Mouse (Mus musculus) G1E (cell line): ENCODE results near the gene Spocd1. TPM values are rescaled to one million over a fixed set of nuclear protein-coding genes. Genes with fewer than 3 reads are reported as not detected.

Experiments
- ATAC-seq: 2 replicates; pipeline ENCODE4 v1.8.0; 2016; ENCODE audit warnings: mild to moderate bottlenecking; ENCODE audit not compliant: insufficient number of reproducible peaks, poor library complexity, low FRiP score, severe bottlenecking; ENCODE audit errors: extremely low read depth
- DNase-seq: peaks from one replicate; pipeline ENCODE4 v3.0.0; 2012; ENCODE audit warnings: low spot score
- H3K27me3 ChIP-seq: 2 replicates; pipeline ENCODE4 v1.6.1; 2012; ENCODE audit warnings: mild to moderate bottlenecking, low read length, inconsistent platforms; ENCODE audit not compliant: insufficient read depth
- H3K36me3 ChIP-seq: replicated peaks from 2 replicates; pipeline ENCODE3; 2012; ENCODE audit warnings: mild to moderate bottlenecking, inconsistent platforms
- H3K4me1 ChIP-seq: 2 replicates; pipeline ENCODE4 v1.6.1; 2012; ENCODE audit warnings: low read depth, low read length, inconsistent platforms, mixed read lengths; ENCODE audit not compliant: insufficient read depth
- H3K4me3 ChIP-seq: 2 replicates; pipeline ENCODE4 v1.5.1; 2012; ENCODE audit warnings: low read depth, mild to moderate bottlenecking, inconsistent platforms, low read length, moderate library complexity, mixed read lengths
- H3K9me3 ChIP-seq: replicated peaks from 2 replicates; pipeline ENCODE4 v1.6.1; 2012; ENCODE audit warnings: inconsistent platforms
- CTCF ChIP-seq: IDR thresholded peaks from 2 replicates; pipeline ENCODE4 v1.5.1; 2012; ENCODE audit warnings: low read depth, low read length, inconsistent platforms, mixed read lengths
- GATA1 ChIP-seq: IDR thresholded peaks from 2 replicates; pipeline ENCODE4 v1.6.1; 2012; ENCODE audit warnings: borderline replicate concordance, low read length, inconsistent platforms, mixed read lengths
- GATA2 ChIP-seq: IDR thresholded peaks from 2 replicates; pipeline ENCODE4 v1.6.1; 2012; ENCODE audit warnings: low read depth, low read length, inconsistent platforms, borderline replicate concordance
- POLR2AphosphoS5 ChIP-seq: IDR thresholded peaks from 2 replicates; pipeline ENCODE4 v1.6.1; 2012; ENCODE audit warnings: low read depth, low read length, inconsistent platforms; ENCODE audit not compliant: insufficient replicate concordance
- TAL1 ChIP-seq: conservative IDR thresholded peaks from 2 replicates; pipeline ENCODE4 v1.6.1; 2012; ENCODE audit warnings: low read depth, low read length, inconsistent platforms, mixed read lengths
- polyA plus RNA-seq: library from polyadenylated mRNA; stranded (reverse); fragments of >175 nt; gene quantifications from 2 replicates; pipeline ENCODE4 v1.2.3, GENCODE M21; 2012
- total RNA-seq, 2 experiments: library from RNA; stranded (forward) in 1 of 2; stranded (reverse) in 1 of 2; fragments of 200-1000 nt in 1 of 2; fragments of >200 nt in 1 of 2; fragmentation: Nextera tagmentation in 1 of 2; gene quantifications; 2 replicates each; pipeline ENCODE4 v1.2.3; 2014 to 2017

Gene Spocd1
- total and polyA plus RNA-seq, 3 experiments: not detected

GRCm38 (mm10) chr4:129924143-129924542, 4.9 kb upstream of the Spocd1 start:
- no peak overlapping the region for H3K4me3 ChIP-seq
- TF ChIP-seq POLR2AphosphoS5 (no peak), TAL1 (no peak), GATA2 (no peak), CTCF (no peak), GATA1 (no peak)
- no peaks in the 10 kb centered on the region for H3K9me3 ChIP-seq
- peaks cover 44% of the 10 kb centered on the region for H3K27me3 ChIP-seq
- DNase-seq (no peak), ATAC-seq (no peak)
- peaks cover 8% of the 10 kb centered on the region; the same call in 1 of the 2 replicates for H3K4me1 ChIP-seq
- H3K36me3 ChIP-seq: no peaks in the 10 kb centered on the region

GRCm38 (mm10) chr4:129924694-129925093, 4.4 kb upstream of the Spocd1 start:
- no peak for ATAC-seq
- peaks cover 8% of the 10 kb centered on the region; the same call in 1 of the 2 replicates for H3K4me1 ChIP-seq
- H3K4me3 ChIP-seq: no peak overlapping the region
- peaks cover 50% of the 10 kb centered on the region for H3K27me3 ChIP-seq
- H3K9me3 ChIP-seq: no peaks in the 10 kb centered on the region
- H3K36me3 ChIP-seq: no peaks in the 10 kb centered on the region
- TF ChIP-seq POLR2AphosphoS5 (no peak), TAL1 (no peak), CTCF (no peak), GATA1 (no peak), GATA2 (no peak)
- DNase-seq: no peak

- Histone ChIP-seq H3K36me3 (no peaks in the 10 kb centered on the region), H3K4me3 (no peak overlapping the region), H3K4me1 (peaks cover 8% of the 10 kb centered on the region; the same call in 1 of the 2 replicates), H3K9me3 (no peaks in the 10 kb centered on the region), H3K27me3 (peaks cover 45% of the 10 kb centered on the region)
- no peak for TF ChIP-seq POLR2AphosphoS5
- no peak for TF ChIP-seq CTCF
- TF ChIP-seq GATA1: no peak
- no peak for TF ChIP-seq TAL1
- no peak for TF ChIP-seq GATA2
- no peak for DNase-seq
- ATAC-seq: no peak
Observed at GRCm38 (mm10) chr4:129926544-129926943, 2.5 kb upstream of the Spocd1 start.

- H3K27me3 ChIP-seq: peaks cover 39% of the 10 kb centered on the region
Observed at GRCm38 (mm10) chr4:129927091-129927490, 2.0 kb upstream of the Spocd1 start.

GRCm38 (mm10) chr4:129928124-129928751, 811 bp upstream of the Spocd1 start:
- no peak; the same call in 1 of the 2 replicates for ATAC-seq
- Histone ChIP-seq H3K4me3 (no peak overlapping the region; the same call in 1 of the 2 replicates), H3K36me3 (no peaks in the 10 kb centered on the region), H3K4me1 (peaks cover 8% of the 10 kb centered on the region; the same call in 1 of the 2 replicates), H3K9me3 (no peaks in the 10 kb centered on the region), H3K27me3 (peaks cover 37% of the 10 kb centered on the region)
- TF ChIP-seq POLR2AphosphoS5 (no peak), GATA2 (no peak), GATA1 (no peak), CTCF (peak; percentile 73), TAL1 (no peak)
- DNase-seq: peak; percentile 69

More at GRCm38 (mm10) chr4:129927091-129927490, 2.0 kb upstream of the Spocd1 start:
- no peak for TF ChIP-seq POLR2AphosphoS5
- no peak for TF ChIP-seq GATA2
- TF ChIP-seq TAL1: no peak
- no peak for TF ChIP-seq CTCF
- no peak for ATAC-seq
- peaks cover 8% of the 10 kb centered on the region; the same call in 1 of the 2 replicates for H3K4me1 ChIP-seq
- no peak overlapping the region for H3K4me3 ChIP-seq
- H3K9me3 ChIP-seq: no peaks in the 10 kb centered on the region
- no peaks in the 10 kb centered on the region for H3K36me3 ChIP-seq
- DNase-seq: no peak

GRCm38 (mm10) chr4:129933696-129934095, 4.6 kb downstream of the Spocd1 start:
- Histone ChIP-seq H3K4me1 (no peaks in the 10 kb centered on the region), H3K4me3 (no peak overlapping the region), H3K27me3 (peaks cover 41% of the 10 kb centered on the region), H3K36me3 (no peaks in the 10 kb centered on the region), H3K9me3 (no peaks in the 10 kb centered on the region)
- DNase-seq (no peak), ATAC-seq (no peak)
- no peak for TF ChIP-seq CTCF

- Histone ChIP-seq H3K4me1 (no peaks in the 10 kb centered on the region), H3K27me3 (peaks cover 40% of the 10 kb centered on the region), H3K9me3 (no peaks in the 10 kb centered on the region), H3K36me3 (no peaks in the 10 kb centered on the region), H3K4me3 (no peak overlapping the region)
- ATAC-seq: no peak
- DNase-seq: no peak
- TF ChIP-seq GATA1 (no peak), POLR2AphosphoS5 (no peak), CTCF (no peak), TAL1 (no peak), GATA2 (no peak)
Observed at GRCm38 (mm10) chr4:129934177-129934855, 5.3 kb downstream of the Spocd1 start.
